Mouse (Mus musculus) megakaryocyte, embryonic 14.5 days (primary cell): ENCODE data around the gene Serpina16. TPM values are rescaled to one million over a fixed set of nuclear protein-coding genes. Genes with fewer than 3 reads are reported as not detected.

ENCODE experiments used
- H3K27me3 ChIP-seq: replicated peaks from 2 replicates; pipeline ENCODE3; 2012; ENCODE audit warnings: inconsistent platforms
- H3K36me3 ChIP-seq: replicated peaks from 2 replicates; pipeline ENCODE3; 2012; ENCODE audit warnings: low read length, inconsistent platforms, mixed read lengths
- H3K4me1 ChIP-seq: 2 replicates; pipeline ENCODE4 v1.6.1; 2012; ENCODE audit warnings: inconsistent platforms
- H3K4me3 ChIP-seq: replicated peaks from 2 replicates; pipeline ENCODE3; 2012; ENCODE audit warnings: moderate library complexity, mild to moderate bottlenecking, inconsistent platforms
- H3K9me3 ChIP-seq: 2 replicates; pipeline ENCODE4 v1.6.1; 2012; ENCODE audit warnings: inconsistent platforms
- FLI1 ChIP-seq: IDR thresholded peaks from 2 replicates; pipeline ENCODE4 v1.6.1; 2012; ENCODE audit warnings: low read length, inconsistent platforms, mixed read lengths
- GATA1 ChIP-seq: IDR thresholded peaks from 3 replicates; pipeline ENCODE4 v1.6.1; 2012; ENCODE audit warnings: mixed read lengths, low read length, inconsistent platforms, borderline replicate concordance
- polyA plus RNA-seq: library from polyadenylated mRNA; stranded (reverse); fragments of >175 nt; gene quantifications from 2 replicates; pipeline ENCODE4 v1.2.3, GENCODE M21; 2012; ENCODE audit warnings: low replicate concordance; ENCODE audit not compliant: insufficient read depth

Serpina16 gene
- polyA plus RNA-seq = not detected in 2 replicates

GRCm38 (mm10) chr12:103676039-103676438 is at the start of gene Serpina16:
Gene Serpina16 (minus strand): TSS chr12:103676139.
- Histone ChIP-seq H3K36me3 (no peaks in the 10 kb centered on the region), H3K27me3 (no peaks in the 10 kb centered on the region)
- no peak for TF ChIP-seq FLI1
- TF ChIP-seq GATA1 = no peak

GRCm38 (mm10) chr12:103711537-103711936 is 35.6 kb upstream of the Serpina16 start:
- TF ChIP-seq FLI1 = no peak
- TF ChIP-seq GATA1 = no peak
- Histone ChIP-seq H3K9me3 (peaks cover 22% of the 10 kb centered on the region; the same call in 1 of the 2 replicates), H3K27me3 (no peaks in the 10 kb centered on the region), H3K36me3 (no peaks in the 10 kb centered on the region), H3K4me3 (no peak overlapping the region), H3K4me1 (no peaks in the 10 kb centered on the region)

More at GRCm38 (mm10) chr12:103676039-103676438, at the start of gene Serpina16:
- Histone ChIP-seq H3K9me3 (peaks cover 7% of the 10 kb centered on the region), H3K4me3 (no peak within 1 kb of the TSS), H3K4me1 (no peaks in the 10 kb centered on the region)

- Histone ChIP-seq H3K4me3 (no peak overlapping the region), H3K9me3 (peaks cover 20% of the 10 kb centered on the region; the same call in 1 of the 2 replicates), H3K27me3 (no peaks in the 10 kb centered on the region), H3K4me1 (no peaks in the 10 kb centered on the region), H3K36me3 (no peaks in the 10 kb centered on the region)
- TF ChIP-seq FLI1 (no peak), GATA1 (no peak)
Measured at GRCm38 (mm10) chr12:103710405-103710804, 34.5 kb upstream of the Serpina16 start.

GRCm38 (mm10) chr12:103706113-103706512 is 30.2 kb upstream of the Serpina16 start:
- Histone ChIP-seq H3K9me3 (peaks cover 30% of the 10 kb centered on the region), H3K36me3 (no peaks in the 10 kb centered on the region), H3K27me3 (no peaks in the 10 kb centered on the region), H3K4me3 (no peak overlapping the region), H3K4me1 (no peaks in the 10 kb centered on the region)
- no peak for TF ChIP-seq GATA1
- no peak for TF ChIP-seq FLI1

- no peaks in the 10 kb centered on the region for H3K27me3 ChIP-seq
Measured at GRCm38 (mm10) chr12:103705547-103705946, 29.6 kb upstream of the Serpina16 start.

GRCm38 (mm10) chr12:103700144-103700750 is 24.3 kb upstream of the Serpina16 start:
- TF ChIP-seq GATA1 (no peak), FLI1 (no peak)
- Histone ChIP-seq H3K36me3 (no peaks in the 10 kb centered on the region), H3K27me3 (no peaks in the 10 kb centered on the region), H3K9me3 (peaks cover 15% of the 10 kb centered on the region), H3K4me1 (no peaks in the 10 kb centered on the region), H3K4me3 (no peak overlapping the region)

More at GRCm38 (mm10) chr12:103705547-103705946, 29.6 kb upstream of the Serpina16 start:
- Histone ChIP-seq H3K4me3 (no peak overlapping the region), H3K36me3 (no peaks in the 10 kb centered on the region), H3K9me3 (peaks cover 31% of the 10 kb centered on the region), H3K4me1 (no peaks in the 10 kb centered on the region)
- TF ChIP-seq FLI1 (no peak), GATA1 (no peak)

GRCm38 (mm10) chr12:103695429-103695828 is 19.5 kb upstream of the Serpina16 start, which contains the start of gene Serpina1f:
Gene Serpina1f (minus strand): TSS chr12:103695529.
- TF ChIP-seq GATA1 (no peak), FLI1 (no peak)
- no peak within 1 kb of the TSS for H3K4me3 ChIP-seq
- H3K27me3 ChIP-seq = no peaks in the 10 kb centered on the region
- peaks cover 8% of the 10 kb centered on the region; the same call in 1 of the 2 replicates for H3K9me3 ChIP-seq
- no peaks in the 10 kb centered on the region for H3K36me3 ChIP-seq
- no peaks in the 10 kb centered on the region for H3K4me1 ChIP-seq

GRCm38 (mm10) chr12:103688221-103688814 is 12.4 kb upstream of the Serpina16 start:
- no peaks in the 10 kb centered on the region for H3K4me1 ChIP-seq
- no peak overlapping the region for H3K4me3 ChIP-seq
- no peaks in the 10 kb centered on the region for H3K27me3 ChIP-seq

GRCm38 (mm10) chr12:103687021-103687420 is 11.1 kb upstream of the Serpina16 start:
- H3K36me3 ChIP-seq = no peaks in the 10 kb centered on the region
- no peak for TF ChIP-seq GATA1
- no peak for TF ChIP-seq FLI1

More at GRCm38 (mm10) chr12:103688221-103688814, 12.4 kb upstream of the Serpina16 start:
- Histone ChIP-seq H3K36me3 (no peaks in the 10 kb centered on the region), H3K9me3 (peaks cover 15% of the 10 kb centered on the region; the same call in 1 of the 2 replicates)
- TF ChIP-seq FLI1 (no peak), GATA1 (no peak)

GRCm38 (mm10) chr12:103686050-103686449 is 10.1 kb upstream of the Serpina16 start:
- no peaks in the 10 kb centered on the region for H3K36me3 ChIP-seq
- no peaks in the 10 kb centered on the region for H3K27me3 ChIP-seq
- no peak for TF ChIP-seq GATA1
- no peak for TF ChIP-seq FLI1
- no peaks in the 10 kb centered on the region for H3K4me1 ChIP-seq
- peaks cover 9% of the 10 kb centered on the region; the same call in 1 of the 2 replicates for H3K9me3 ChIP-seq
- H3K4me3 ChIP-seq = no peak overlapping the region

More at GRCm38 (mm10) chr12:103687021-103687420, 11.1 kb upstream of the Serpina16 start:
- Histone ChIP-seq H3K9me3 (peaks cover 15% of the 10 kb centered on the region; the same call in 1 of the 2 replicates), H3K27me3 (no peaks in the 10 kb centered on the region), H3K4me1 (no peaks in the 10 kb centered on the region), H3K4me3 (no peak overlapping the region)
